Mouse (Mus musculus) layer of hippocampus, adult 8-10 months (tissue): Measurements from ENCODE around the gene 1810010H24Rik. TPM values are rescaled to one million over a fixed set of nuclear protein-coding genes. Genes with fewer than 3 reads are reported as not detected.
"Not testable (repeated sequence)": the region's sequence is repeated elsewhere in the genome, so short reads cannot be mapped to it uniquely, and the experiment has no call there.

Experiments used
- DNase-seq, 2 experiments: peaks; one replicate each; pipeline ENCODE4 v3.0.0; 2022; ENCODE audit warnings: low spot score in 2 of 2
- total RNA-seq, 4 experiments: library from RNA; stranded (reverse); gene quantifications; 2 replicates each; pipeline ENCODE4 v1.2.4; 2022

Gene 1810010H24Rik
- total RNA-seq, 4 experiments from 2014 or later = 2.0 to 4.8 (median 4.7) TPM

GRCm38 (mm10) chr11:107041396-107041795, 15.9 kb downstream of the 1810010H24Rik start:
- no peak for DNase-seq

- DNase-seq = no peak
Observed at GRCm38 (mm10) chr11:107043361-107043760, 17.9 kb downstream of the 1810010H24Rik start.

GRCm38 (mm10) chr11:107044321-107044720, 18.8 kb downstream of the 1810010H24Rik start:
- peak; percentile 62 to 75 for DNase-seq

- no peak for DNase-seq
Observed at GRCm38 (mm10) chr11:107045546-107045945, 20.1 kb downstream of the 1810010H24Rik start.

GRCm38 (mm10) chr11:107046766-107047620, 21.5 kb downstream of the 1810010H24Rik start:
- no peak for DNase-seq

GRCm38 (mm10) chr11:107054870-107055269, 29.4 kb downstream of the 1810010H24Rik start:
- DNase-seq = no peak

GRCm38 (mm10) chr11:107057391-107057790, 31.9 kb downstream of the 1810010H24Rik start:
- DNase-seq = no peak

- DNase-seq = not testable (repeated sequence)
Observed at GRCm38 (mm10) chr11:107059634-107060033, 34.2 kb downstream of the 1810010H24Rik start.

GRCm38 (mm10) chr11:107060941-107061340, 35.5 kb downstream of the 1810010H24Rik start:
- peak; percentile 33 to 39 for DNase-seq

GRCm38 (mm10) chr11:107063067-107063466, 37.6 kb downstream of the 1810010H24Rik start:
- no peak for DNase-seq

GRCm38 (mm10) chr11:107064590-107064989, 39.1 kb downstream of the 1810010H24Rik start:
- no peak for DNase-seq

- DNase-seq = no peak
Observed at GRCm38 (mm10) chr11:107065216-107065785, 39.8 kb downstream of the 1810010H24Rik start.

Other genes with a start within 250 kb of the 1810010H24Rik start
- gene Polg2, start 246.1 kb upstream of the 1810010H24Rik start, total RNA-seq = 1 to 10 TPM; 3.4 to 5.6 (median 3.7) TPM
- 100 to 1,000 TPM; 697 to 742 (median 710) TPM for gene Ddx5, start 236.5 kb upstream of the 1810010H24Rik start, total RNA-seq
- 10 to 100 TPM in 3 of 4 experiments, 1 to 10 TPM in 1; 9.1 to 15.6 (median 13.8) TPM for gene Cep95, start 236.4 kb upstream of the 1810010H24Rik start, total RNA-seq
- 10 to 100 TPM; 26.1 to 32.9 (median 28.6) TPM for gene Smurf2, start 105.0 kb upstream of the 1810010H24Rik start, total RNA-seq
- gene Kpna2, start 26.1 kb upstream of the 1810010H24Rik start, total RNA-seq = 10 to 100 TPM; 17.5 to 23.7 (median 21.7) TPM
- 10 to 100 TPM; 65.3 to 83.4 (median 77.4) TPM for gene Bptf, start 106.4 kb downstream of the 1810010H24Rik start, total RNA-seq
- gene Nol11, start 163.7 kb downstream of the 1810010H24Rik start, total RNA-seq = 10 to 100 TPM; 25.2 to 30.5 (median 27.1) TPM